Comparison of ENCODE assay signal across 10 mouse cellular contexts in the genomic region with DNA sequence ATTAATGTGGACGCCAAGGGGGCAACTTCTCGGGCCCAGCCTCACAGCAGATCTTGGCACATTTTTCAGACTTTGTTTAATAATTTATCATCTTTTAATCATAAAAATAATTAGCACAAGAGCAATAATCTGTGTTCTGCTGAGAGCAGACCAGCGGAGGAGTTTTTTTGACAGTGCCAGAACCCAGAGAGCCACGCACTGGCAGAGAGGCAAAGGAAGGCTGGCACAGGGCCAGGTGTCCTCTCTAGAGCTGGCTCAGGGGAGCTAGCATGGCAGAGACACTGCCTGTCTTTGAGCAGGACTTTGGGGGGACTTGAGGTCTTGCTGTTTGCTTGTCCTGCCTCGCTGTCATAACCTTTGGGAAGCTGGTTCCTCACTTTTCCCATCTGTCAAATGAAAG.
DNase-seq lines count a peak whose midpoint lies in the region; ATAC-seq lines count a peak whose summit lies in the region.
"Had no signal": no experiment of that assay in that cellular context is flagged by ENCODE, and none has a peak within 500 bp of the region (broad histone marks: within the 10 kb centered on the region; RNA-seq: fewer than 3 reads in every experiment).

No protein-coding gene starts in this region.

- H3K36me3 ChIP-seq in midbrain, embryonic 11.5 days (ENCODE audit: control insufficient read depth, insufficient read depth, low read length) = no peaks in the 10 kb centered on the region
- H3K36me3 ChIP-seq in midbrain, embryonic 15.5 days (replicated peaks) = no peaks in the 10 kb centered on the region
- no peaks in the 10 kb centered on the region for H3K36me3 ChIP-seq in forebrain, embryonic 16.5 days (ENCODE audit: control insufficient read depth, insufficient read depth)
- H3K36me3 ChIP-seq: heart, embryonic 15.5 days; limb, embryonic 12.5 days had no signal

- H3K4me2 ChIP-seq in midbrain, embryonic 11.5 days = no peak overlapping the region
- H3K4me2 ChIP-seq in midbrain, embryonic 15.5 days = no peak overlapping the region
- H3K4me2 ChIP-seq in forebrain, embryonic 16.5 days (ENCODE audit: low read length) = no peak overlapping the region
- H3K4me2 ChIP-seq: heart, embryonic 15.5 days; limb, embryonic 12.5 days had no signal

- no peak for ATAC-seq in midbrain, embryonic 11.5 days (ENCODE audit: low FRiP score)
- no peak for ATAC-seq in midbrain, embryonic 15.5 days (replicated peaks)
- no peak for ATAC-seq in forebrain, embryonic 16.5 days

- intact Hi-C loops in gastrocnemius, postnatal 14 days (cut with DNase I; ENCODE audit: low total_unique reads) = no loop called here
- intact Hi-C loops in left cerebral cortex, postnatal 4 days (cut with DNase I) = no loop called here

- no peaks in the 10 kb centered on the region for H3K9me3 ChIP-seq in midbrain, embryonic 11.5 days (ENCODE audit: control insufficient read depth, low read length)
- no peaks in the 10 kb centered on the region for H3K9me3 ChIP-seq in midbrain, embryonic 15.5 days
- H3K9me3 ChIP-seq in forebrain, embryonic 16.5 days (ENCODE audit: control insufficient read depth, low read length) = no peaks in the 10 kb centered on the region
- H3K9me3 ChIP-seq: heart, embryonic 15.5 days; limb, embryonic 12.5 days had no signal

- no peak overlapping the region for H3K4me3 ChIP-seq in midbrain, embryonic 11.5 days (ENCODE audit: low read depth, low read length)
- H3K4me3 ChIP-seq in midbrain, embryonic 15.5 days = no peak overlapping the region
- H3K4me3 ChIP-seq in forebrain, embryonic 16.5 days (replicated peaks; ENCODE audit: low read length) = no peak overlapping the region
- H3K4me3 ChIP-seq: heart, embryonic 15.5 days; limb, embryonic 12.5 days had no signal

- peaks cover 5% of the 10 kb centered on the region; the same call in 1 of the 2 replicates for H3K4me1 ChIP-seq in midbrain, embryonic 11.5 days (ENCODE audit: control insufficient read depth, insufficient read depth, low read length)
- H3K4me1 ChIP-seq in midbrain, embryonic 15.5 days = peaks cover 23% of the 10 kb centered on the region
- H3K4me1 ChIP-seq in forebrain, embryonic 16.5 days (replicated peaks; ENCODE audit: control insufficient read depth, insufficient read depth, low read length) = peaks cover 15% of the 10 kb centered on the region; the same call in 1 of the 2 replicates
- H3K4me1 ChIP-seq: heart, embryonic 15.5 days had no signal

- H3K27me3 ChIP-seq in midbrain, embryonic 11.5 days (ENCODE audit: control insufficient read depth, insufficient read depth, low read length) = no peaks in the 10 kb centered on the region
- no peaks in the 10 kb centered on the region for H3K27me3 ChIP-seq in midbrain, embryonic 15.5 days (replicated peaks)
- 0 out of 2 replicates have a peak, but pooled peaks cover 3% of the 10 kb centered on the region for H3K27me3 ChIP-seq in forebrain, embryonic 16.5 days (replicated peaks; ENCODE audit: control insufficient read depth, insufficient read depth, low read length)

- no peak overlapping the region for H3K27ac ChIP-seq in midbrain, embryonic 11.5 days (ENCODE audit: low read depth, low read length)
- H3K27ac ChIP-seq in midbrain, embryonic 15.5 days = no peak overlapping the region
- H3K27ac ChIP-seq in forebrain, embryonic 16.5 days (ENCODE audit: low read length) = no peak overlapping the region
- H3K27ac ChIP-seq: heart, embryonic 15.5 days; limb, embryonic 12.5 days had no signal

- 88% methylated on average over 5 of the region's 5 CpGs for WGBS in midbrain, embryonic 11.5 days
- WGBS in midbrain, embryonic 15.5 days = 60% methylated on average over 5 of the region's 5 CpGs
- 47% methylated on average over 5 of the region's 5 CpGs for WGBS in forebrain, embryonic 16.5 days

- DNase-seq in gastrocnemius, postnatal 14 days = peak; percentile 52
- DNase-seq in gastrocnemius, adult 18-20 months (ENCODE audit: low spot score) = no peak
- DNase-seq in midbrain, embryonic 11.5 days (ENCODE audit: low spot score, missing footprints) = peak; percentile 4
- DNase-seq in cerebellum, postnatal 36 days = peak; percentile 62 to 73
- DNase-seq in left cerebral cortex, postnatal 4 days = peak; percentile 91
- no peak for DNase-seq in c-Kit-positive CD71-positive TER-119-positive erythroid progenitor cells, embryonic 14.5 days (ENCODE audit: low spot score)

- H3K9ac ChIP-seq in midbrain, embryonic 11.5 days (ENCODE audit: low read length) = no peak overlapping the region
- H3K9ac ChIP-seq in midbrain, embryonic 15.5 days = no peak overlapping the region
- H3K9ac ChIP-seq in forebrain, embryonic 16.5 days (replicated peaks; ENCODE audit: low read depth, low read length) = no peak overlapping the region
- H3K9ac ChIP-seq: heart, embryonic 15.5 days; limb, embryonic 12.5 days had no signal

Comparison
In these comparisons a context has a peak if more than half of its experiments do, and no peak if none do; other contexts are left out.
1. DNase-seq: peak in gastrocnemius, postnatal 14 days (single experiment), midbrain, embryonic 11.5 days (single experiment), cerebellum, postnatal 36 days (2 of 2) and left cerebral cortex, postnatal 4 days (single experiment); none in gastrocnemius, adult 18-20 months (single experiment) and c-Kit-positive CD71-positive TER-119-positive erythroid progenitor cells, embryonic 14.5 days (single experiment).